Mouse (Mus musculus) intestine, embryonic 14.5 days (tissue): ENCODE measurements around the gene Duoxa1. TPM values are rescaled to one million over a fixed set of nuclear protein-coding genes. Genes with fewer than 3 reads are reported as not detected.

Experiments
- ATAC-seq: fragments of 200-750 bp; cut with Nextera tagmentation; replicated peaks from 2 replicates; pipeline ENCODE4 v1.8.0; 2017; ENCODE audit warnings: low read depth, moderate number of reproducible peaks, moderate TSS enrichment, moderate library complexity; ENCODE audit not compliant: low FRiP score, low TSS enrichment
- DNase-seq: peaks from one replicate; pipeline ENCODE4 v3.0.0-alpha.2; 2018; ENCODE audit warnings: low spot score
- H3K27ac ChIP-seq: fragments of 300-500 bp; sonication (generic); 2 replicates; pipeline ENCODE4 v1.5.1; 2014; ENCODE audit warnings: low read depth, mild to moderate bottlenecking, control low read depth
- H3K27me3 ChIP-seq: fragments of 300-500 bp; sonication (generic); replicated peaks from 2 replicates; pipeline ENCODE4 v1.6.1; 2014; ENCODE audit warnings: low read length, control low read depth; ENCODE audit not compliant: control insufficient read depth, insufficient read depth
- H3K36me3 ChIP-seq: fragments of 300-500 bp; sonication (generic); 2 replicates; pipeline ENCODE4 v1.6.1; 2014; ENCODE audit warnings: low read length, control low read depth; ENCODE audit not compliant: control insufficient read depth, insufficient read depth
- H3K4me1 ChIP-seq: fragments of 300-500 bp; sonication (generic); replicated peaks from 2 replicates; pipeline ENCODE4 v1.6.1; 2014; ENCODE audit warnings: low read length, control low read depth, mixed read lengths; ENCODE audit not compliant: control insufficient read depth, insufficient read depth
- H3K4me2 ChIP-seq: fragments of 300-500 bp; sonication (generic); 2 replicates; pipeline ENCODE4 v1.6.1; 2014; ENCODE audit warnings: low read length
- H3K4me3 ChIP-seq: fragments of 300-500 bp; sonication (generic); 2 replicates; pipeline ENCODE4 v1.5.1; 2014; ENCODE audit warnings: low read depth, low read length, control low read depth, mixed read lengths
- H3K9ac ChIP-seq: fragments of 300-500 bp; sonication (generic); 2 replicates; pipeline ENCODE4 v1.6.1; 2014; ENCODE audit warnings: mild to moderate bottlenecking, low read length
- H3K9me3 ChIP-seq: fragments of 300-500 bp; sonication (generic); 2 replicates; pipeline ENCODE4 v1.6.1; 2016; ENCODE audit warnings: low read length, control low read depth; ENCODE audit not compliant: control insufficient read depth
- WGBS: fragments of 180-500 bp; shearing (Covaris S2); extraction: QIAGEN DNeasy Blood & Tissue Kit; methylation state at CpG from one replicate; pipeline ENCODE4 v1.1.7; 2014; 5-methylcytosine and 5-hydroxymethylcytosine counted together
- polyA plus RNA-seq: library from polyadenylated mRNA; unstranded; fragments of >200 nt; fragmentation: Nextera tagmentation; extraction: Ambion mirVana; gene quantifications from 2 replicates; pipeline ENCODE4 v1.2.1, GENCODE M21; 2014

Gene Duoxa1
- polyA plus RNA-seq, 1 experiment from 2014 or later = not detected

DNA sequence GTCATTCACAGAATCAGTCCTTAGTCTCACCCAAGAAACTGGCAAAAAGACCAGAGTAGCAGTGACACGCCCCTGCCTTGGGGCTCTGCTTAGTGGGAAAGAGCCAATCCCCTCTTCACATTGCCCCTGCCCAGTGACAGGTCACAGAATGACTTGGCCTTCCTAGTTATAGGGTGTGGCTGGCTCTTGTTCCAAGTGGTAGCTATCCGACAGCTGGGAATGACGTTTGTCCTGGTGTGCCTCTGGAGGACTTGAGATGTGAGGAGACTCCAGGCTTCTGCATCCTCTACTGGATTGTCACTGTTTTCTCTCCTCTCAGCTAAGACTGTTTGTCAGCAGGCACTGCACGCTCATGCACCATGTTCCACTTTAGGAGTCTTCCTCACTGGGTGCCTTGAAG is 3.9 kb upstream of the Duoxa1 start:
- Histone ChIP-seq H3K36me3 (no peaks in the 10 kb centered on the region), H3K27me3 (peaks cover 30% of the 10 kb centered on the region), H3K9me3 (no peaks in the 10 kb centered on the region), H3K4me2 (no peak overlapping the region), H3K9ac (no peak overlapping the region), H3K27ac (no peak overlapping the region), H3K4me1 (no peaks in the 10 kb centered on the region), H3K4me3 (no peak overlapping the region)
- WGBS = 62% methylated on average over 4 of the region's 4 CpGs
- ATAC-seq (no peak), DNase-seq (no peak)

- DNase-seq (no peak), ATAC-seq (no peak)
- Histone ChIP-seq H3K9me3 (no peaks in the 10 kb centered on the region), H3K27ac (no peak within 1 kb of the TSS), H3K4me2 (no peak within 1 kb of the TSS), H3K4me1 (no peaks in the 10 kb centered on the region), H3K27me3 (peaks cover 46% of the 10 kb centered on the region), H3K9ac (no peak within 1 kb of the TSS), H3K4me3 (no peak within 1 kb of the TSS), H3K36me3 (no peaks in the 10 kb centered on the region)
- 88% methylated on average over 7 of the region's 7 CpGs for WGBS
Observed at GRCm38 (mm10) chr2:122315372-122315771, 1.8 kb upstream of the Duoxa1 start, which contains the start of gene Duox1. TSS of gene Duox1 (plus strand) at chr2:122315672.

- Histone ChIP-seq H3K36me3 (no peaks in the 10 kb centered on the region), H3K4me1 (no peaks in the 10 kb centered on the region), H3K9ac (no peak overlapping the region), H3K4me2 (peak overlapping the region; percentile 40), H3K27ac (no peak overlapping the region), H3K4me3 (peak overlapping the region; percentile 12; the same call in 1 of the 2 replicates), H3K9me3 (no peaks in the 10 kb centered on the region), H3K27me3 (peaks cover 61% of the 10 kb centered on the region)
- DNase-seq (peak; percentile 87), ATAC-seq (peak; percentile 78)
- 4% methylated on average over 27 of the region's 27 CpGs for WGBS
Observed at GRCm38 (mm10) chr2:122312722-122313417, 660 bp downstream of the Duoxa1 start.

DNA sequence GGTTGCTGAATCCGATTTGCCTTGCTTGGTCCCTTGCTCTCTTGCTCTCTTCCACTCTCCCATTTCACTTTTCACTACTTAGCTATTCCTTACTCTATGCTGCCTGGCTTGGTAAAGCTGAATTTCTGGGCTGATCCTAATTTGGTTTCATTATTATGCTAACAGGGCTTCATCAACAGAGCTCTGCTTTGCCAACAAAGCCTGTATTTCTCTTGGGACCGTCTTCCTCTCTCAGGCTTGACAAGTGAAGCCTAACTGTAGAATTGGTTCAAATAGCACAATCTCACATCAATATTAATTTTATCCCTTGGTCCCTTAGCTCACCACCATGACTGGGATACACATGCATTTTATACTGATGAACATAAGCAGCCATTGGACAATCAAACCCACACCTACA is 2.0 kb downstream of the Duoxa1 start:
- Histone ChIP-seq H3K4me2 (no peak overlapping the region), H3K4me3 (no peak overlapping the region), H3K27ac (no peak overlapping the region), H3K9me3 (no peaks in the 10 kb centered on the region), H3K36me3 (no peaks in the 10 kb centered on the region), H3K9ac (no peak overlapping the region), H3K4me1 (no peaks in the 10 kb centered on the region), H3K27me3 (peaks cover 74% of the 10 kb centered on the region)
- DNase-seq = no peak
- 63% methylated on average over 2 of the region's 2 CpGs for WGBS
- no peak for ATAC-seq

DNA sequence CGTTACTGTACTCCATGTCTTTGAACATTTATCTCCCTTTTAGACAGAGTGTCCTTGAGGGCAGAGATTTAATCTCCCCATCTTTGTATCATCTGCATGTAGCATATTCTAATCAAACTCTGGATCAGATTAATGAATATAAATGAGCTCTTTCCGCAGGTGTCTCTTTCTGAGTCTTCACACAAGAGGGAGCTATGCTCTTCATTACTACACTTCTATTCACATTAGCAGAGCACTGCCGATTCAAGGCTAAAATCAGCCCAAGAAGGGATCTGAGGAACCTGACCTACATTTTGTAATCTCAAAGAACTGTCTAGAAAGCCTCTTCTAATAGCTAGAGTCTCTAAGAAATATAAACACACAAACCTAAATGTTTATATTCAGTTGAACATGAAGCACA is 3.9 kb downstream of the Duoxa1 start:
- 38% methylated on average over 3 of the region's 3 CpGs for WGBS
- DNase-seq (no peak), ATAC-seq (no peak)
- Histone ChIP-seq H3K9ac (no peak overlapping the region), H3K36me3 (no peaks in the 10 kb centered on the region), H3K4me3 (no peak overlapping the region), H3K27me3 (peaks cover 74% of the 10 kb centered on the region), H3K9me3 (no peaks in the 10 kb centered on the region), H3K4me2 (no peak overlapping the region), H3K4me1 (no peaks in the 10 kb centered on the region), H3K27ac (no peak overlapping the region)

- Histone ChIP-seq H3K27me3 (peaks cover 70% of the 10 kb centered on the region), H3K27ac (no peak overlapping the region)
- DNase-seq = no peak
Observed at GRCm38 (mm10) chr2:122306184-122306583, 7.3 kb downstream of the Duoxa1 start.

GRCm38 (mm10) chr2:122305097-122305892 is 8.2 kb downstream of the Duoxa1 start:
- 84% methylated on average over 16 of the region's 16 CpGs for WGBS
- DNase-seq = no peak
- Histone ChIP-seq H3K36me3 (no peaks in the 10 kb centered on the region), H3K27ac (no peak overlapping the region), H3K9me3 (no peaks in the 10 kb centered on the region), H3K4me1 (peaks cover 8% of the 10 kb centered on the region), H3K9ac (no peak overlapping the region), H3K4me2 (no peak overlapping the region), H3K27me3 (peaks cover 74% of the 10 kb centered on the region), H3K4me3 (no peak overlapping the region)
- ATAC-seq = no peak

More at GRCm38 (mm10) chr2:122306184-122306583, 7.3 kb downstream of the Duoxa1 start:
- no peak overlapping the region for H3K4me2 ChIP-seq
- WGBS = 53% methylated on average over 4 of the region's 4 CpGs
- no peak for ATAC-seq
- no peak overlapping the region for H3K4me3 ChIP-seq
- peaks cover 5% of the 10 kb centered on the region; the same call in 1 of the 2 replicates for H3K4me1 ChIP-seq
- H3K9me3 ChIP-seq = no peaks in the 10 kb centered on the region
- H3K36me3 ChIP-seq = no peaks in the 10 kb centered on the region
- H3K9ac ChIP-seq = no peak overlapping the region

- Histone ChIP-seq H3K27ac (no peak overlapping the region), H3K4me2 (no peak overlapping the region), H3K36me3 (no peaks in the 10 kb centered on the region), H3K4me1 (peaks cover 8% of the 10 kb centered on the region), H3K4me3 (no peak overlapping the region), H3K9ac (no peak overlapping the region), H3K9me3 (no peaks in the 10 kb centered on the region), H3K27me3 (peaks cover 79% of the 10 kb centered on the region)
- 89% methylated on average over 6 of the region's 6 CpGs for WGBS
- ATAC-seq = no peak
- no peak for DNase-seq
Observed at GRCm38 (mm10) chr2:122304544-122304943, 9.0 kb downstream of the Duoxa1 start.
